Mouse (Mus musculus) G1E (cell line): ENCODE results near the gene Ube2q1. TPM values are rescaled to one million over a fixed set of nuclear protein-coding genes. Genes with fewer than 3 reads are reported as not detected.

Experiments used
- ATAC-seq: 2 replicates; pipeline ENCODE4 v1.8.0; 2016; ENCODE audit warnings: mild to moderate bottlenecking; ENCODE audit not compliant: insufficient number of reproducible peaks, poor library complexity, low FRiP score, severe bottlenecking; ENCODE audit errors: extremely low read depth
- DNase-seq: peaks from one replicate; pipeline ENCODE4 v3.0.0; 2012; ENCODE audit warnings: low spot score
- H3K27me3 ChIP-seq: 2 replicates; pipeline ENCODE4 v1.6.1; 2012; ENCODE audit warnings: mild to moderate bottlenecking, low read length, inconsistent platforms; ENCODE audit not compliant: insufficient read depth
- H3K36me3 ChIP-seq: replicated peaks from 2 replicates; pipeline ENCODE3; 2012; ENCODE audit warnings: mild to moderate bottlenecking, inconsistent platforms
- H3K4me1 ChIP-seq: 2 replicates; pipeline ENCODE4 v1.6.1; 2012; ENCODE audit warnings: low read depth, low read length, inconsistent platforms, mixed read lengths; ENCODE audit not compliant: insufficient read depth
- H3K4me3 ChIP-seq: 2 replicates; pipeline ENCODE4 v1.5.1; 2012; ENCODE audit warnings: low read depth, mild to moderate bottlenecking, inconsistent platforms, low read length, moderate library complexity, mixed read lengths
- H3K9me3 ChIP-seq: replicated peaks from 2 replicates; pipeline ENCODE4 v1.6.1; 2012; ENCODE audit warnings: inconsistent platforms
- CTCF ChIP-seq: IDR thresholded peaks from 2 replicates; pipeline ENCODE4 v1.5.1; 2012; ENCODE audit warnings: low read depth, low read length, inconsistent platforms, mixed read lengths
- GATA1 ChIP-seq: IDR thresholded peaks from 2 replicates; pipeline ENCODE4 v1.6.1; 2012; ENCODE audit warnings: borderline replicate concordance, low read length, inconsistent platforms, mixed read lengths
- GATA2 ChIP-seq: IDR thresholded peaks from 2 replicates; pipeline ENCODE4 v1.6.1; 2012; ENCODE audit warnings: low read depth, low read length, inconsistent platforms, borderline replicate concordance
- POLR2AphosphoS5 ChIP-seq: IDR thresholded peaks from 2 replicates; pipeline ENCODE4 v1.6.1; 2012; ENCODE audit warnings: low read depth, low read length, inconsistent platforms; ENCODE audit not compliant: insufficient replicate concordance
- TAL1 ChIP-seq: conservative IDR thresholded peaks from 2 replicates; pipeline ENCODE4 v1.6.1; 2012; ENCODE audit warnings: low read depth, low read length, inconsistent platforms, mixed read lengths
- polyA plus RNA-seq: library from polyadenylated mRNA; stranded (reverse); fragments of >175 nt; gene quantifications from 2 replicates; pipeline ENCODE4 v1.2.3, GENCODE M21; 2012
- total RNA-seq, 2 experiments: library from RNA; stranded (forward) in 1 of 2; stranded (reverse) in 1 of 2; fragments of 200-1000 nt in 1 of 2; fragments of >200 nt in 1 of 2; fragmentation: Nextera tagmentation in 1 of 2; gene quantifications; 2 replicates each; pipeline ENCODE4 v1.2.3; 2014 to 2017

Gene Ube2q1
- total and polyA plus RNA-seq, 3 experiments, result 44.3 to 134 (median 106) TPM

- H3K36me3 ChIP-seq, result no peaks in the 10 kb centered on the region
- TF ChIP-seq POLR2AphosphoS5, result no peak
- TF ChIP-seq TAL1, result no peak
- TF ChIP-seq GATA1, result no peak
- TF ChIP-seq GATA2, result no peak
- TF ChIP-seq CTCF, result no peak
- no peak overlapping the region for H3K4me3 ChIP-seq
- H3K27me3 ChIP-seq, result peaks cover 17% of the 10 kb centered on the region
- ATAC-seq (no peak), DNase-seq (no peak)
- H3K9me3 ChIP-seq, result no peaks in the 10 kb centered on the region
- H3K4me1 ChIP-seq, result no peaks in the 10 kb centered on the region; the same call in 1 of the 2 replicates
These were observed 40.6 kb downstream of the Ube2q1 start for GRCm38 (mm10) chr3:89814051-89814450.

- ATAC-seq (no peak), DNase-seq (no peak)
- Histone ChIP-seq H3K36me3 (no peaks in the 10 kb centered on the region), H3K4me3 (no peak overlapping the region), H3K27me3 (peaks cover 24% of the 10 kb centered on the region), H3K4me1 (no peaks in the 10 kb centered on the region; the same call in 1 of the 2 replicates), H3K9me3 (no peaks in the 10 kb centered on the region)
- TF ChIP-seq GATA2 (no peak), CTCF (no peak; the same call in 1 of the 2 replicates), GATA1 (no peak), POLR2AphosphoS5 (no peak), TAL1 (no peak)
These were observed 43.6 kb downstream of the Ube2q1 start for GRCm38 (mm10) chr3:89817056-89817455.

- TF ChIP-seq POLR2AphosphoS5 (no peak), CTCF (no peak), GATA1 (no peak), TAL1 (no peak), GATA2 (no peak)
- Histone ChIP-seq H3K27me3 (peaks cover 27% of the 10 kb centered on the region), H3K36me3 (no peaks in the 10 kb centered on the region), H3K4me3 (no peak overlapping the region), H3K9me3 (no peaks in the 10 kb centered on the region), H3K4me1 (no peaks in the 10 kb centered on the region; the same call in 1 of the 2 replicates)
- DNase-seq (no peak), ATAC-seq (no peak)
These were observed 45.2 kb downstream of the Ube2q1 start for GRCm38 (mm10) chr3:89818605-89819004.

- Histone ChIP-seq H3K9me3 (no peaks in the 10 kb centered on the region), H3K36me3 (no peaks in the 10 kb centered on the region), H3K4me1 (no peaks in the 10 kb centered on the region; the same call in 1 of the 2 replicates), H3K4me3 (no peak overlapping the region), H3K27me3 (peaks cover 24% of the 10 kb centered on the region)
- no peak for ATAC-seq
- TF ChIP-seq TAL1, result no peak
- no peak for TF ChIP-seq GATA1
- TF ChIP-seq CTCF, result no peak
- TF ChIP-seq GATA2, result no peak
- no peak for TF ChIP-seq POLR2AphosphoS5
- no peak for DNase-seq
These were observed 46.5 kb downstream of the Ube2q1 start for GRCm38 (mm10) chr3:89819897-89820296.

- H3K4me3 ChIP-seq, result no peak overlapping the region
- no peaks in the 10 kb centered on the region; the same call in 1 of the 2 replicates for H3K4me1 ChIP-seq
- H3K27me3 ChIP-seq, result peaks cover 22% of the 10 kb centered on the region
- H3K36me3 ChIP-seq, result no peaks in the 10 kb centered on the region
- no peak for ATAC-seq
- TF ChIP-seq TAL1 (no peak), GATA1 (no peak), GATA2 (no peak), POLR2AphosphoS5 (no peak), CTCF (no peak)
- H3K9me3 ChIP-seq, result no peaks in the 10 kb centered on the region
- no peak for DNase-seq
These were observed 47.1 kb downstream of the Ube2q1 start for GRCm38 (mm10) chr3:89820311-89821095.

DNA sequence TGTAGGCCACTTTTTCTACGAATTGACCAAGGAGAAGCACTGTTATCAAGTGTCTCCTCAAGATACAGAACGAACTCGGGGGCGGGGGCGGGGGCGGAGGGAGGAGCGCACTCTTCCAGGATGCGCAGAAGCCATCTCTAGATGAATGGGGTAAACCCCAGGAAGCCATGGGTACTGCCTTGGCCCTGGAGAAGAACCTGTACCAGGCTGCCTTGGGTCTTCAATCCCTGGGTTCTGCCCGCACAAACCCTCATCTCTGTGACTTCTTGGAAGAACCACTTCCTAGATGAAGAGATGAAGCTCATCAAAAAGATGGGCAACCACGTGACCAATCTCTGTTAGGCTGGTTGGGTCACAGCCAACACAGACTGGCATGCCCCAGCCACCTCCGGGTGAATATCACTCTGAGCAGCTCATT lies 47.7 kb downstream of the Ube2q1 start:
- no peak for TF ChIP-seq CTCF
- no peak for TF ChIP-seq GATA2
- TF ChIP-seq GATA1, result no peak
- TF ChIP-seq POLR2AphosphoS5, result no peak
- no peaks in the 10 kb centered on the region for H3K36me3 ChIP-seq
- DNase-seq (no peak), ATAC-seq (no peak)
- H3K27me3 ChIP-seq, result peaks cover 22% of the 10 kb centered on the region
- H3K4me1 ChIP-seq, result no peaks in the 10 kb centered on the region; the same call in 1 of the 2 replicates
- H3K9me3 ChIP-seq, result no peaks in the 10 kb centered on the region
- H3K4me3 ChIP-seq, result no peak overlapping the region
